In the genomic region with DNA sequence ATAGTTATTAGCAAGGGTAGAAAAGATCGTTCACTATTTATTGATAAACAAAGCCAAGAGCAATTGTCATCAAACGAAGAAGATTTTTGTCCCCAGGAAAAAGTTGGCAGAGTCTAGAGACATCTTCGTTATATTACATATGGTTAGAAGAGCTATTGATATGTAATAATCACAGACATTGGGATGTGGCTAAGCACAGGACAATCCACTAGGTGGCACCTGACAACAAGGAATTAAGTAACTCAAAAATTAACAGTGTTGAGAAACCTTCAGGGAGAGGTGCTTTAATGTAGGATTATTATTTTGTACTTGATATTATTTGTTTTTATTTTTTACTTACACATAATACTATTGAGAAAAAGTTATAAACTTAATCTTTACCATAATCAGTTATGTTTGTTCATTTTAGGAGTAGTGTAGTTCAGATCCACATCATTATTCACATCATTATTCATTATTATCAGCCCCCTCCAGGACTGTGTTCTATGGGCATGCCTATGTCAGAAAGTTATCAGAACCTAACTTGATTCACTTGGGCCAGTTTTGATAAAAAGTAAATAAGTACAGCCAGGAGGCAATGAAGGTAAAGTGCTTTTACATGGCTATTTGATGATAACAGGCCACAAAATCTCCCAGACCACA, we compare ENCODE assay signal across 9 mouse cellular contexts. TPM values are rescaled to one million over a fixed set of nuclear protein-coding genes. Genes with fewer than 3 reads are reported as not detected.
DNase-seq lines count a peak whose midpoint lies in the region; ATAC-seq and TF ChIP-seq lines count a peak whose summit lies in the region.
"Had no signal": no experiment of that assay in that cellular context is flagged by ENCODE, and none has a peak within 500 bp of the region (broad histone marks: within the 10 kb centered on the region; RNA-seq: fewer than 3 reads in every experiment).

No protein-coding gene starts in this region.

- no peaks in the 10 kb centered on the region for H3K4me1 ChIP-seq in liver, postnatal 0 days (ENCODE audit: insufficient read depth)
- no peaks in the 10 kb centered on the region for H3K4me1 ChIP-seq in liver, embryonic 12.5 days
- no peaks in the 10 kb centered on the region for H3K4me1 ChIP-seq in hindbrain, embryonic 13.5 days (replicated peaks)
- H3K4me1 ChIP-seq in midbrain, embryonic 14.5 days (ENCODE audit: control insufficient read depth, insufficient read depth, low read length), result no peaks in the 10 kb centered on the region

- H3K9ac ChIP-seq in liver, postnatal 0 days (replicated peaks), result no peak overlapping the region
- no peak overlapping the region for H3K9ac ChIP-seq in liver, embryonic 12.5 days
- H3K9ac ChIP-seq in hindbrain, embryonic 13.5 days, result no peak overlapping the region
- no peak overlapping the region for H3K9ac ChIP-seq in midbrain, embryonic 14.5 days (replicated peaks; ENCODE audit: low read length)

- H3K27ac ChIP-seq in liver, postnatal 0 days (ENCODE audit: low read depth), result no peak overlapping the region
- H3K27ac ChIP-seq in liver, embryonic 12.5 days, result no peak overlapping the region
- no peak overlapping the region for H3K27ac ChIP-seq in hindbrain, embryonic 13.5 days
- no peak overlapping the region for H3K27ac ChIP-seq in midbrain, embryonic 14.5 days (replicated peaks; ENCODE audit: low read depth, low read length)

- ATAC-seq in liver, postnatal 0 days, result no peak
- no peak for ATAC-seq in liver, embryonic 12.5 days
- ATAC-seq in hindbrain, embryonic 13.5 days (ENCODE audit: low FRiP score), result peak; percentile 68; the same call in 1 of the 2 replicates
- ATAC-seq in midbrain, embryonic 14.5 days (ENCODE audit: low FRiP score, low TSS enrichment), result peak; percentile 67; the same call in 1 of the 2 replicates

- peak; percentile 18 for DNase-seq in cerebellum, adult 8-10 months
- DNase-seq in cerebellum, adult 11-12 months, result no peak
- no peak for DNase-seq in liver, postnatal 0 days
- peak; percentile 87 for DNase-seq in midbrain, embryonic 14.5 days
- DNase-seq in spleen, postnatal 36 days (ENCODE audit: low spot score in 2 of 2), result no peak
- DNase-seq in thymus, postnatal 36 days, result no peak

- H3K27me3 ChIP-seq in liver, postnatal 0 days (ENCODE audit: insufficient read depth, low read length), result no peaks in the 10 kb centered on the region
- H3K27me3 ChIP-seq in liver, embryonic 12.5 days (replicated peaks), result no peaks in the 10 kb centered on the region
- no peaks in the 10 kb centered on the region for H3K27me3 ChIP-seq in hindbrain, embryonic 13.5 days
- H3K27me3 ChIP-seq in midbrain, embryonic 14.5 days (ENCODE audit: control insufficient read depth, insufficient read depth, low read length), result no peaks in the 10 kb centered on the region

- no peak for TF ChIP-seq EP300 in liver, postnatal 0 days (IDR thresholded peaks at IDR 0.05; ENCODE audit: low read depth)

- no peaks in the 10 kb centered on the region for H3K36me3 ChIP-seq in liver, postnatal 0 days (replicated peaks; ENCODE audit: insufficient read depth, low read length)
- H3K36me3 ChIP-seq in liver, embryonic 12.5 days, result no peaks in the 10 kb centered on the region
- no peaks in the 10 kb centered on the region for H3K36me3 ChIP-seq in hindbrain, embryonic 13.5 days
- no peaks in the 10 kb centered on the region for H3K36me3 ChIP-seq in midbrain, embryonic 14.5 days (ENCODE audit: control insufficient read depth, insufficient read depth, low read length)

- peak; percentile 37 for TF ChIP-seq CTCF in liver, postnatal 0 days (IDR thresholded peaks at IDR 0.05; ENCODE audit: low read depth)

- 43% methylated on average over 3 of the region's 3 CpGs for WGBS in liver, postnatal 0 days (ENCODE audit: insufficient replicate concordance)
- WGBS in liver, embryonic 12.5 days (ENCODE audit: insufficient replicate concordance), result 33% methylated on average over 3 of the region's 3 CpGs
- 62% methylated on average over 3 of the region's 3 CpGs for WGBS in hindbrain, embryonic 13.5 days
- WGBS in midbrain, embryonic 14.5 days, result 62% methylated on average over 3 of the region's 3 CpGs

- H3K4me2 ChIP-seq in liver, postnatal 0 days (ENCODE audit: low read depth, low read length), result no peak overlapping the region
- no peak overlapping the region for H3K4me2 ChIP-seq in liver, embryonic 12.5 days
- H3K4me2 ChIP-seq in hindbrain, embryonic 13.5 days, result no peak overlapping the region
- H3K4me2 ChIP-seq in midbrain, embryonic 14.5 days (ENCODE audit: low read length), result no peak overlapping the region

- H3K4me3 ChIP-seq in liver, postnatal 0 days (ENCODE audit: low read depth, low read length), result no peak overlapping the region
- no peak overlapping the region for H3K4me3 ChIP-seq in liver, embryonic 12.5 days
- no peak overlapping the region for H3K4me3 ChIP-seq in hindbrain, embryonic 13.5 days
- no peak overlapping the region for H3K4me3 ChIP-seq in midbrain, embryonic 14.5 days (replicated peaks; ENCODE audit: low read depth, low read length)
- H3K4me3 ChIP-seq: myocyte had no signal

- no peaks in the 10 kb centered on the region for H3K9me3 ChIP-seq in liver, postnatal 0 days (ENCODE audit: low read length)
- H3K9me3 ChIP-seq in liver, embryonic 12.5 days (replicated peaks), result no peaks in the 10 kb centered on the region
- H3K9me3 ChIP-seq in hindbrain, embryonic 13.5 days, result no peaks in the 10 kb centered on the region
- H3K9me3 ChIP-seq in midbrain, embryonic 14.5 days (ENCODE audit: control insufficient read depth, low read length), result no peaks in the 10 kb centered on the region

RNA-seq across cellular contexts. Expression of a gene that starts 32.7 kb away (rescaled TPM):
- not detected in 2 replicates for polyA plus RNA-seq in liver, postnatal 0 days (2015; fragmentation: Nextera tagmentation; extraction: Ambion mirVana)
- not detected in 2 replicates for polyA plus RNA-seq in liver, embryonic 12.5 days (2016; fragmentation: Nextera tagmentation; extraction: Ambion mirVana)
- polyA plus RNA-seq in hindbrain, embryonic 13.5 days (2015; fragmentation: Nextera tagmentation; extraction: Ambion mirVana), result 13.3 and 13.8 TPM in 2 replicates
- polyA plus RNA-seq in midbrain, embryonic 14.5 days (2014; fragmentation: Nextera tagmentation; extraction: Ambion mirVana), result 15.2 and 15.5 TPM in 2 replicates
- polyA plus RNA-seq: myocyte had no signal

Comparison
In these comparisons a context has a peak if more than half of its experiments do, and no peak if none do; other contexts are left out.
1. DNase-seq: peak in cerebellum, adult 8-10 months (single experiment) and midbrain, embryonic 14.5 days (single experiment); none in cerebellum, adult 11-12 months (single experiment), liver, postnatal 0 days (single experiment), spleen, postnatal 36 days (0 of 2) and thymus, postnatal 36 days (0 of 2).
2. ATAC-seq: peak in hindbrain, embryonic 13.5 days (single experiment) and midbrain, embryonic 14.5 days (single experiment); none in liver, postnatal 0 days (single experiment) and liver, embryonic 12.5 days (single experiment).
3. RNA of a gene that starts 32.7 kb away (polyA plus RNA-seq): 15.2 to 15.5 TPM in midbrain, embryonic 14.5 days and 13.3 to 13.8 TPM in hindbrain, embryonic 13.5 days; not detected in liver, embryonic 12.5 days and not detected in liver, postnatal 0 days; every median in the first group is over 10 times any median in the second.